Mouse (Mus musculus) heart, embryonic 16.5 days (tissue): ENCODE measurements around the gene Slit2. TPM values are rescaled to one million over a fixed set of nuclear protein-coding genes. Genes with fewer than 3 reads are reported as not detected.

Experiments used
- ATAC-seq: fragments of 200-750 bp; cut with Nextera tagmentation; replicated peaks from 2 replicates; pipeline ENCODE4 v1.8.0; 2017; ENCODE audit warnings: moderate number of reproducible peaks; ENCODE audit not compliant: insufficient read depth, low FRiP score; ENCODE audit errors: extremely low read depth
- H3K27ac ChIP-seq: fragments of 300-500 bp; sonication (generic); 2 replicates; pipeline ENCODE4 v1.5.1; 2014; ENCODE audit warnings: mild to moderate bottlenecking, low read length, control low read depth, moderate library complexity
- H3K27me3 ChIP-seq: fragments of 300-500 bp; sonication (generic); 2 replicates; pipeline ENCODE4 v1.6.1; 2014; ENCODE audit warnings: low read length, mixed read lengths; ENCODE audit not compliant: control insufficient read depth, insufficient read depth
- H3K36me3 ChIP-seq: fragments of 300-500 bp; sonication (generic); 2 replicates; pipeline ENCODE4 v1.6.1; 2014; ENCODE audit not compliant: control insufficient read depth, insufficient read depth
- H3K4me1 ChIP-seq: fragments of 300-500 bp; sonication (generic); 2 replicates; pipeline ENCODE4 v1.6.1; 2014; ENCODE audit warnings: low read length, mixed read lengths; ENCODE audit not compliant: control insufficient read depth, insufficient read depth
- H3K4me2 ChIP-seq: fragments of 300-500 bp; sonication (generic); 2 replicates; pipeline ENCODE4 v1.6.1; 2014; ENCODE audit warnings: low read depth, mild to moderate bottlenecking, control low read depth, low read length
- H3K4me3 ChIP-seq: fragments of 300-500 bp; sonication (generic); 2 replicates; pipeline ENCODE4 v1.5.1; 2014; ENCODE audit warnings: mild to moderate bottlenecking, control low read depth, low read length
- H3K9ac ChIP-seq: fragments of 300-500 bp; sonication (generic); 2 replicates; pipeline ENCODE4 v1.6.1; 2014; ENCODE audit warnings: low read length, control low read depth
- H3K9me3 ChIP-seq: fragments of 300-500 bp; sonication (generic); replicated peaks from 2 replicates; pipeline ENCODE4 v1.6.1; 2016; ENCODE audit warnings: low read length; ENCODE audit not compliant: control insufficient read depth
- WGBS: fragments of 180-500 bp; shearing (Covaris S2); extraction: QIAGEN DNeasy Blood & Tissue Kit; methylation state at CpG from one replicate; pipeline ENCODE4 v1.1.7; 2014; 5-methylcytosine and 5-hydroxymethylcytosine counted together
- polyA plus RNA-seq: library from polyadenylated mRNA; unstranded; fragments of >200 nt; fragmentation: Nextera tagmentation; extraction: Ambion mirVana; gene quantifications from 2 replicates; pipeline ENCODE4 v1.2.1, GENCODE M21; 2015

Slit2 gene
- 14.6 and 19.4 TPM in 2 replicates for polyA plus RNA-seq

DNA sequence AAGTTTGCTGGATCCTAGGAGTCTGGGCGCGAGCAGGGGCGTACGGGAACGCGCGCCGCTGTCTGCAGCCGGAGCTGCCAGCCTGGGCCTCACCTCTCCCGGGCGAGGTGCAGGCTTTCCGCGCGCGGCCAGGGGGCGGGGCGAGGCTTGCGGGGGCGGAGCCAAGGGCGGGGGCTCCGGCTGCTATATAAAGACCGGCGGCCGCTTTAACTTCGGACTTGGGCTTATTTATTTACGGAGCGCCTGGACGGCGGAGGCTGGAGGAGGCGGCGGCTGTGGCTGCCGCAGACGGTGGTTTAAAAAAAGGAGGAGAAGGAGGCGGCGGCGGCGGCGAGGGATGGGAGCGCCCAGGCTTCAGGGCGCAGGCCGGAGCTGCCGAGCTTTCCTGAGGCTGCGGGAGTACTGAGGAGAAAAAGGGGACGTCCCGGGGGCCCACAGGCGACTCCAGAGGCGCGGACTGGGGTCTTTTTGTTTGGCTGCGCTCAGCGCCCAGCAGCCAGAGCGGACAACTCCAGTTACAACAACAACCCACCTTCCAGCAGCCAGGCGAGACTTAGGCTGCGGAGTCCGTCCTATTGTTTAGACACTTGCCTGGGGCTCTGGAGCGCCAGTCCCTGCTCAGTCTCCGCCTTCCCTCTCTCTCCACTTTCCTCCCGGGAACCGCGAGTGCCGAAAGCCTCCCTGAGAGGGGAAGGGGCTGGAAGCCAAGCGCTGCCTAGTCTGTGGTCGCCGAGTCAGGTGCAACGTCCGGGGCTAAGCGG lies at the start of gene Slit2:
Gene Slit2 (plus strand): TSS at position 198 of the 761 bp plus-strand sequence.
- Histone ChIP-seq H3K36me3 (no peaks in the 10 kb centered on the region), H3K4me2 (peak within 1 kb of the TSS; percentile 94), H3K27me3 (peaks cover 31% of the 10 kb centered on the region), H3K4me1 (peaks cover 15% of the 10 kb centered on the region), H3K4me3 (peak within 1 kb of the TSS; percentile 86), H3K9ac (peak within 1 kb of the TSS; percentile 84), H3K27ac (peak within 1 kb of the TSS; percentile 82), H3K9me3 (no peaks in the 10 kb centered on the region)
- peak; percentile 86 for ATAC-seq
- under 1% methylated on average over 66 of the region's 66 CpGs for WGBS

DNA sequence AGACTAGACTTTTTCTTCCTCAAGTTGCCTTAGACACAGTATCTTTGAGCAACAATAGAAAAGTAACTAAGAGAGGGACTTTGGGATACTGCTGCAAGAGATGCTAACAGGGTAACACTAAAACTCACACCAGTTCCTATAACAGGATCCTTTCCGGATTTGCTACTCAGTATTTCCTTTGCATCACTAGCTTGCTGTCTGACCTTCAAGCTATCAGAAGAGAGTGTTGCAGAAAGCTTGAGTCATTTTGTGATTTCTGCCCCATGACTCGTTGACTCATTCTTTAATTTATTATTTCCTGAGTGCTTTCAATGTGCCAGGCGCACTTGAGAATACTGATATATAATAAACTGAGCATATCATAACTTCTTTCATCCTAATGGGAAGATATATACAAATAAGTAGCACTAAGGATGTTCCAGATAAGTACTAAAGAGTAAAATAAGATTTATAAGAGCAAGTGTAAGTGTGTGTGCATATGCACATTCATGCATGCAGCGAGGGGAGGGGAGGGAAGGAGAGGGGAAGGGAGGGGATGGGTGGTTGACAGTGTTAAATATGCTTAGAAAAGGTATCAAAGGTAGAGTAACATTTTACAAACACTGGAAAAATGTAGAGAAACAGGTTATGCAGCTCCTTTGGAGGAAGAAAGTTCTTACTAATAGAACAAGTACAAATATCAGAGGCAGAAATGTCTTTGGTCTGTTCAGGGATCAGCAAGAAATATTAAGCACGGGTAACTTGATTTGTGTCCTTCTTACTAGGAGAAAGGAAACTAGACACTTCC lies 44.2 kb upstream of the Slit2 start:
- 64% methylated on average over 5 of the region's 5 CpGs for WGBS
- Histone ChIP-seq H3K36me3 (no peaks in the 10 kb centered on the region), H3K4me2 (no peak overlapping the region), H3K27me3 (no peaks in the 10 kb centered on the region), H3K27ac (no peak overlapping the region), H3K9me3 (no peaks in the 10 kb centered on the region), H3K9ac (no peak overlapping the region), H3K4me1 (no peaks in the 10 kb centered on the region), H3K4me3 (no peak overlapping the region)
- ATAC-seq, result no peak

GRCm38 (mm10) chr5:47956451-47956850 lies 26.5 kb upstream of the Slit2 start:
- Histone ChIP-seq H3K27ac (no peak overlapping the region), H3K9ac (no peak overlapping the region), H3K4me1 (no peaks in the 10 kb centered on the region), H3K4me2 (no peak overlapping the region), H3K4me3 (no peak overlapping the region), H3K27me3 (no peaks in the 10 kb centered on the region), H3K9me3 (no peaks in the 10 kb centered on the region), H3K36me3 (no peaks in the 10 kb centered on the region)
- no peak for ATAC-seq
- 64% methylated on average over 1 of the region's 1 CpGs for WGBS

DNA sequence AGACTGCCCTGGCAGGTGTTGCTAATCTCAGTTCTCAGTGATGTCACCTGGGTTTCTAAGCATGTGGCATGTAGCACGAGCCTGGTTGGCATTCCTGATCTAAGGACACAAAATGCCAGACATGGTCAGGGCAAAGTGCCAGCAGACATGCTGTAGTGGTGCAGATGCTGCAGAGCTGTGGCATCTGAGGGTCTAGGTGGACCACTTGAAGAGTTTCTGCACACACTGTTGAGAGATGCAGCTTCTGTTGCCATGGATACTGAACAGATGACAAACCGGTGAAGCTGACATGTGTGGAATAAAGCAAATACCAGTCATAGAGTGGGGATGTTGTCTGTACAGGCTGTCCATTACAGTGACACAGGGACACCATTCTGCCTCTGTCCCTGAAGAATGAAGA lies 7.1 kb upstream of the Slit2 start:
- Histone ChIP-seq H3K27ac (no peak overlapping the region), H3K27me3 (no peaks in the 10 kb centered on the region), H3K36me3 (no peaks in the 10 kb centered on the region), H3K9ac (no peak overlapping the region), H3K4me3 (no peak overlapping the region), H3K9me3 (no peaks in the 10 kb centered on the region), H3K4me2 (no peak overlapping the region), H3K4me1 (no peaks in the 10 kb centered on the region)
- ATAC-seq, result peak; percentile 28; the same call in 1 of the 2 replicates
- whole genome bisulfite sequencing, result 49% methylated on average over 2 of the region's 2 CpGs

GRCm38 (mm10) chr5:47979371-47979770 lies 3.6 kb upstream of the Slit2 start:
- no peak overlapping the region for H3K9ac ChIP-seq
- peaks cover 8% of the 10 kb centered on the region for H3K4me1 ChIP-seq
- H3K27ac ChIP-seq, result no peak overlapping the region
- H3K27me3 ChIP-seq, result peaks cover 8% of the 10 kb centered on the region
- no peaks in the 10 kb centered on the region for H3K36me3 ChIP-seq
- no peak overlapping the region for H3K4me3 ChIP-seq
- H3K9me3 ChIP-seq, result no peaks in the 10 kb centered on the region
- no peak for ATAC-seq
- H3K4me2 ChIP-seq, result no peak overlapping the region
- 33% methylated on average over 4 of the region's 4 CpGs for WGBS

DNA sequence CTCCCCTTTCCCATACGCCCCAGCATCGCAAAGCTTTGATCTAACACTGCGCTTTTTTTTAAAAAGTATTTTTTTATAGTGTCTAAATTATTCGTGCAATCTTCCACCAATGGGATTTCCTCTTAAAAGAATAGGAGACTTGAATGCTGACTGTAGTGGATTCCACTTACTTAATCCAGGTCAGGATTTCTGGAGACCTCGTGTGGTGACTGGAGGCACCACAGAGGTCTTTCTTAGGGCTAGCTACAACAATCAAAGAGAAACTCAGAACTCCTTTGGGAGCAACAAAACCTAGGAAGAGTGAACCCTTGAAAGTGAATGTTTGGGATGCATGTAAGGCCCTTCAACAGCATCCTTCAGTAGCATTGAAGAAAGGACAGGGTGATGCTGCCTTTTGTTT lies 2.5 kb upstream of the Slit2 start:
- Histone ChIP-seq H3K27ac (no peak overlapping the region), H3K4me2 (no peak overlapping the region), H3K9me3 (no peaks in the 10 kb centered on the region), H3K4me3 (no peak overlapping the region), H3K9ac (no peak overlapping the region), H3K4me1 (peaks cover 11% of the 10 kb centered on the region), H3K27me3 (peaks cover 17% of the 10 kb centered on the region), H3K36me3 (no peaks in the 10 kb centered on the region)
- 31% methylated on average over 5 of the region's 5 CpGs for WGBS
- ATAC-seq, result no peak

DNA sequence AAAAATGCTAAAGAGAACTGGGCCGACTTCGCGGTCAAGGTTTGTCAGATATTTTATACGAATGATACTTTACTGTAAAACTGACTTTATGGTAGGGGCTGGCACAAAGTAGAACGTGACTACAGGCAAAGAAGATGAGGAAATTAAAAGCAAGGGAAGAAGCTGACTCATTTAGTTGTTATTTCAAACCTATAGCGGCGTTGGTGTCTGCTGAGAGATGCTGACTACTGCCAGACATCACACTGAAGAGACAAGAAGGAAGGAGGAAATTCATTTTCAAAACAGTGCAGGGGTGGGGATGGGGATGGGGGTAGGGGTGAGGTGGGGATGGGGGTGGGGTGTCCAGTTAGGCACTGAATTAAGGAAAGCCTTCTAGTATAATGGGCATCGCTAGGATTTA lies 987 bp upstream of the Slit2 start:
- Histone ChIP-seq H3K4me2 (peak overlapping the region; percentile 94), H3K4me1 (peaks cover 15% of the 10 kb centered on the region), H3K4me3 (no peak overlapping the region), H3K9me3 (no peaks in the 10 kb centered on the region), H3K27me3 (peaks cover 31% of the 10 kb centered on the region), H3K27ac (no peak overlapping the region), H3K36me3 (no peaks in the 10 kb centered on the region), H3K9ac (no peak overlapping the region)
- no peak for ATAC-seq
- 64% methylated on average over 8 of the region's 8 CpGs for WGBS

GRCm38 (mm10) chr5:47983746-47984583 lies 1.0 kb downstream of the Slit2 start:
- ATAC-seq, result no peak
- WGBS, result under 1% methylated on average over 38 of the region's 38 CpGs

More at GRCm38 (mm10) chr5:47983746-47984583, 1.0 kb downstream of the Slit2 start:
- H3K4me3 ChIP-seq, result peak overlapping the region; percentile 86
- H3K27ac ChIP-seq, result peak overlapping the region; percentile 10; the same call in 1 of the 2 replicates
- H3K4me1 ChIP-seq, result peaks cover 15% of the 10 kb centered on the region
- peak overlapping the region; percentile 84 for H3K9ac ChIP-seq
- H3K27me3 ChIP-seq, result peaks cover 31% of the 10 kb centered on the region
- H3K36me3 ChIP-seq, result no peaks in the 10 kb centered on the region
- peak overlapping the region; percentile 94 for H3K4me2 ChIP-seq
- no peaks in the 10 kb centered on the region for H3K9me3 ChIP-seq
